Mouse (Mus musculus): Measurements from ENCODE around the gene Znhit6. TPM values are rescaled to one million over a fixed set of nuclear protein-coding genes. Genes with fewer than 3 reads are reported as not detected.

Gene Znhit6
- total and polyA plus RNA-seq, 3 experiments, result 10.5 to 43.0 (median 40.5) TPM

- Histone ChIP-seq H3K27me3 (ENCODE audit: insufficient read depth, low read length) (no peaks in the 10 kb centered on the region), H3K9me3 (replicated peaks) (no peaks in the 10 kb centered on the region), H3K36me3 (replicated peaks) (peaks cover 87% of the 10 kb centered on the region), H3K4me3 (ENCODE audit: low read depth, low read length) (no peak overlapping the region), H3K4me1 (ENCODE audit: insufficient read depth, low read depth, low read length) (peaks cover 7% of the 10 kb centered on the region)
- DNase-seq (ENCODE audit: low spot score) (no peak), ATAC-seq (ENCODE audit: extremely low read depth, insufficient number of reproducible peaks, low FRiP score, poor library complexity, severe bottlenecking) (no peak)
- TF ChIP-seq GATA2 (IDR thresholded peaks at IDR 0.05; ENCODE audit: borderline replicate concordance, low read depth, low read length) (no peak), POLR2AphosphoS5 (IDR thresholded peaks at IDR 0.05; ENCODE audit: insufficient replicate concordance, low read depth, low read length) (no peak), TAL1 (conservative IDR thresholded peaks at IDR 0.05; ENCODE audit: low read depth, low read length) (no peak), GATA1 (IDR thresholded peaks at IDR 0.05; ENCODE audit: borderline replicate concordance, low read length) (no peak), CTCF (IDR thresholded peaks at IDR 0.05; ENCODE audit: low read depth, low read length) (no peak)
These were observed 7.0 kb downstream of the Znhit6 start for GRCm38 (mm10) chr3:145583043-145583442.

- no peak for DNase-seq (ENCODE audit: low spot score)
- Histone ChIP-seq H3K4me1 (ENCODE audit: insufficient read depth, low read depth, low read length) (peaks cover 5% of the 10 kb centered on the region; the same call in 1 of the 2 replicates), H3K27me3 (ENCODE audit: insufficient read depth, low read length) (no peaks in the 10 kb centered on the region), H3K36me3 (replicated peaks) (peaks cover 81% of the 10 kb centered on the region), H3K4me3 (ENCODE audit: low read depth, low read length) (no peak overlapping the region), H3K9me3 (replicated peaks) (no peaks in the 10 kb centered on the region)
- TF ChIP-seq GATA1 (IDR thresholded peaks at IDR 0.05; ENCODE audit: borderline replicate concordance, low read length), result no peak
- TF ChIP-seq TAL1 (conservative IDR thresholded peaks at IDR 0.05; ENCODE audit: low read depth, low read length), result no peak
- TF ChIP-seq CTCF (IDR thresholded peaks at IDR 0.05; ENCODE audit: low read depth, low read length), result no peak
- no peak for TF ChIP-seq POLR2AphosphoS5 (IDR thresholded peaks at IDR 0.05; ENCODE audit: insufficient replicate concordance, low read depth, low read length)
- TF ChIP-seq GATA2 (IDR thresholded peaks at IDR 0.05; ENCODE audit: borderline replicate concordance, low read depth, low read length), result no peak
- no peak; the same call in none of the 2 replicates for ATAC-seq (ENCODE audit: extremely low read depth, insufficient number of reproducible peaks, low FRiP score, poor library complexity, severe bottlenecking)
These were observed 7.7 kb downstream of the Znhit6 start for GRCm38 (mm10) chr3:145583522-145584200.

- Histone ChIP-seq H3K27me3 (ENCODE audit: insufficient read depth, low read length) (no peaks in the 10 kb centered on the region), H3K9me3 (replicated peaks) (no peaks in the 10 kb centered on the region), H3K4me3 (ENCODE audit: low read depth, low read length) (no peak overlapping the region), H3K4me1 (ENCODE audit: insufficient read depth, low read depth, low read length) (peaks cover 8% of the 10 kb centered on the region), H3K36me3 (replicated peaks) (peaks cover 79% of the 10 kb centered on the region)
- no peak for DNase-seq (ENCODE audit: low spot score)
- TF ChIP-seq POLR2AphosphoS5 (IDR thresholded peaks at IDR 0.05; ENCODE audit: insufficient replicate concordance, low read depth, low read length) (no peak), TAL1 (conservative IDR thresholded peaks at IDR 0.05; ENCODE audit: low read depth, low read length) (no peak), GATA2 (IDR thresholded peaks at IDR 0.05; ENCODE audit: borderline replicate concordance, low read depth, low read length) (no peak), GATA1 (IDR thresholded peaks at IDR 0.05; ENCODE audit: borderline replicate concordance, low read length) (no peak), CTCF (IDR thresholded peaks at IDR 0.05; ENCODE audit: low read depth, low read length) (no peak)
- no peak for ATAC-seq (ENCODE audit: extremely low read depth, insufficient number of reproducible peaks, low FRiP score, poor library complexity, severe bottlenecking)
These were observed 14.6 kb downstream of the Znhit6 start for GRCm38 (mm10) chr3:145590562-145590961.

GRCm38 (mm10) chr3:145591841-145592542 lies 16.0 kb downstream of the Znhit6 start:
- H3K4me1 ChIP-seq (ENCODE audit: insufficient read depth, low read depth, low read length), result peaks cover 8% of the 10 kb centered on the region
- no peaks in the 10 kb centered on the region for H3K9me3 ChIP-seq (replicated peaks)
- DNase-seq (ENCODE audit: low spot score), result no peak
- no peaks in the 10 kb centered on the region for H3K27me3 ChIP-seq (ENCODE audit: insufficient read depth, low read length)
- H3K36me3 ChIP-seq (replicated peaks), result peaks cover 70% of the 10 kb centered on the region
- no peak for TF ChIP-seq TAL1 (conservative IDR thresholded peaks at IDR 0.05; ENCODE audit: low read depth, low read length)
- no peak for TF ChIP-seq GATA1 (IDR thresholded peaks at IDR 0.05; ENCODE audit: borderline replicate concordance, low read length)
- no peak for TF ChIP-seq CTCF (IDR thresholded peaks at IDR 0.05; ENCODE audit: low read depth, low read length)
- no peak for TF ChIP-seq GATA2 (IDR thresholded peaks at IDR 0.05; ENCODE audit: borderline replicate concordance, low read depth, low read length)
- no peak for TF ChIP-seq POLR2AphosphoS5 (IDR thresholded peaks at IDR 0.05; ENCODE audit: insufficient replicate concordance, low read depth, low read length)
- no peak for ATAC-seq (ENCODE audit: extremely low read depth, insufficient number of reproducible peaks, low FRiP score, poor library complexity, severe bottlenecking)
- no peak overlapping the region for H3K4me3 ChIP-seq (ENCODE audit: low read depth, low read length)

- Histone ChIP-seq H3K9me3 (replicated peaks) (no peaks in the 10 kb centered on the region), H3K27me3 (ENCODE audit: insufficient read depth, low read length) (no peaks in the 10 kb centered on the region), H3K4me1 (ENCODE audit: insufficient read depth, low read depth, low read length) (peaks cover 6% of the 10 kb centered on the region), H3K36me3 (replicated peaks) (peaks cover 80% of the 10 kb centered on the region), H3K4me3 (ENCODE audit: low read depth, low read length) (no peak overlapping the region)
- no peak for DNase-seq (ENCODE audit: low spot score)
- no peak for ATAC-seq (ENCODE audit: extremely low read depth, insufficient number of reproducible peaks, low FRiP score, poor library complexity, severe bottlenecking)
- TF ChIP-seq GATA1 (IDR thresholded peaks at IDR 0.05; ENCODE audit: borderline replicate concordance, low read length) (no peak), TAL1 (conservative IDR thresholded peaks at IDR 0.05; ENCODE audit: low read depth, low read length) (no peak), POLR2AphosphoS5 (IDR thresholded peaks at IDR 0.05; ENCODE audit: insufficient replicate concordance, low read depth, low read length) (no peak), GATA2 (IDR thresholded peaks at IDR 0.05; ENCODE audit: borderline replicate concordance, low read depth, low read length) (no peak), CTCF (IDR thresholded peaks at IDR 0.05; ENCODE audit: low read depth, low read length) (no peak)
These were observed 19.3 kb downstream of the Znhit6 start for GRCm38 (mm10) chr3:145595354-145595753.

GRCm38 (mm10) chr3:145599059-145599458 lies 23.1 kb downstream of the Znhit6 start:
- Histone ChIP-seq H3K4me1 (ENCODE audit: insufficient read depth, low read depth, low read length) (no peaks in the 10 kb centered on the region), H3K9me3 (replicated peaks) (no peaks in the 10 kb centered on the region), H3K27me3 (ENCODE audit: insufficient read depth, low read length) (no peaks in the 10 kb centered on the region), H3K4me3 (ENCODE audit: low read depth, low read length) (no peak overlapping the region), H3K36me3 (replicated peaks) (peaks cover 80% of the 10 kb centered on the region)
- TF ChIP-seq CTCF (IDR thresholded peaks at IDR 0.05; ENCODE audit: low read depth, low read length), result no peak
- TF ChIP-seq GATA2 (IDR thresholded peaks at IDR 0.05; ENCODE audit: borderline replicate concordance, low read depth, low read length), result no peak
- TF ChIP-seq POLR2AphosphoS5 (IDR thresholded peaks at IDR 0.05; ENCODE audit: insufficient replicate concordance, low read depth, low read length), result no peak
- no peak for TF ChIP-seq GATA1 (IDR thresholded peaks at IDR 0.05; ENCODE audit: borderline replicate concordance, low read length)
- no peak for TF ChIP-seq TAL1 (conservative IDR thresholded peaks at IDR 0.05; ENCODE audit: low read depth, low read length)
- no peak for ATAC-seq (ENCODE audit: extremely low read depth, insufficient number of reproducible peaks, low FRiP score, poor library complexity, severe bottlenecking)
- DNase-seq (ENCODE audit: low spot score), result no peak
